In genomic region chr4:154205392-154205791, GRCm38 (mm10) we compare ENCODE assay signal across 13 mouse cellular contexts. TPM values are rescaled to one million over a fixed set of nuclear protein-coding genes. Genes with fewer than 3 reads are reported as not detected.
A peak's percentile ranks its signal among the peaks of the same experiment; 100 is the strongest.
DNase-seq lines count a peak whose midpoint lies in the region; ATAC-seq lines count a peak whose summit lies in the region.
"Had no signal": no experiment of that assay in that cellular context is flagged by ENCODE, and none has a peak within 500 bp of the region (broad histone marks: within the 10 kb centered on the region; RNA-seq: fewer than 3 reads in every experiment).

No protein-coding gene starts in this region.

- no peak overlapping the region for H3K4me3 ChIP-seq in midbrain, embryonic 10.5 days
- no peak overlapping the region for H3K4me3 ChIP-seq in midbrain, embryonic 11.5 days (ENCODE audit: low read depth, low read length)
- H3K4me3 ChIP-seq: limb, embryonic 10.5 days; neural tube, embryonic 15.5 days had no signal

- H3K9me3 ChIP-seq in midbrain, embryonic 10.5 days (replicated peaks): no peaks in the 10 kb centered on the region
- no peaks in the 10 kb centered on the region for H3K9me3 ChIP-seq in midbrain, embryonic 11.5 days (ENCODE audit: control insufficient read depth, low read length)
- H3K9me3 ChIP-seq: limb, embryonic 10.5 days; neural tube, embryonic 15.5 days had no signal

- ATAC-seq in midbrain, embryonic 11.5 days (ENCODE audit: low FRiP score): no peak
- ATAC-seq: forebrain, postnatal 0 days had no signal

- no peaks in the 10 kb centered on the region for H3K36me3 ChIP-seq in midbrain, embryonic 10.5 days
- H3K36me3 ChIP-seq in midbrain, embryonic 11.5 days (ENCODE audit: control insufficient read depth, insufficient read depth, low read length): no peaks in the 10 kb centered on the region
- H3K36me3 ChIP-seq: neural tube, embryonic 15.5 days had no signal

- peaks cover 22% of the 10 kb centered on the region for H3K4me1 ChIP-seq in midbrain, embryonic 10.5 days
- no peaks in the 10 kb centered on the region for H3K4me1 ChIP-seq in midbrain, embryonic 11.5 days (ENCODE audit: control insufficient read depth, insufficient read depth, low read length)

- H3K4me2 ChIP-seq in midbrain, embryonic 11.5 days: no peak overlapping the region
- H3K4me2 ChIP-seq: hindbrain, embryonic 14.5 days; neural tube, embryonic 15.5 days had no signal

- H3K27me3 ChIP-seq in midbrain, embryonic 10.5 days (ENCODE audit: low read depth, poor library complexity, severe bottlenecking): no peaks in the 10 kb centered on the region
- H3K27me3 ChIP-seq in midbrain, embryonic 11.5 days (ENCODE audit: control insufficient read depth, insufficient read depth, low read length): no peaks in the 10 kb centered on the region
- H3K27me3 ChIP-seq: neural tube, embryonic 15.5 days had no signal

- H3K27ac ChIP-seq in midbrain, embryonic 10.5 days (replicated peaks): peak overlapping the region; percentile 17; the same call in 1 of the 2 replicates
- H3K27ac ChIP-seq in midbrain, embryonic 11.5 days (ENCODE audit: low read depth, low read length): no peak overlapping the region
- H3K27ac ChIP-seq: hindbrain, embryonic 14.5 days; neural tube, embryonic 15.5 days had no signal

- no peak overlapping the region for H3K9ac ChIP-seq in midbrain, embryonic 11.5 days (ENCODE audit: low read length)
- H3K9ac ChIP-seq: forebrain, postnatal 0 days; hindbrain, embryonic 14.5 days; neural tube, embryonic 15.5 days had no signal

- no peak for DNase-seq in midbrain, embryonic 10.5 days (ENCODE audit: low spot score)
- DNase-seq in midbrain, embryonic 11.5 days (ENCODE audit: low spot score, missing footprints): no peak
- DNase-seq in heart, adult 8-10 months (ENCODE audit: low spot score): peak; percentile 83
- DNase-seq in kidney, postnatal 10 days: peak; percentile 72
- no peak for DNase-seq in urinary bladder, postnatal 10 days (ENCODE audit: low spot score)
- DNase-seq in layer of hippocampus, adult 11-12 months (ENCODE audit: low spot score): no peak
- DNase-seq in layer of hippocampus, adult 9-10 months (ENCODE audit: low spot score): no peak
- DNase-seq: embryo, embryonic 11 days; forebrain, postnatal 0 days; thymus, adult 2 months had no signal

- 83% methylated on average over 5 of the region's 5 CpGs for WGBS in midbrain, embryonic 10.5 days
- WGBS in midbrain, embryonic 11.5 days: 71% methylated on average over 5 of the region's 5 CpGs

RNA-seq across cellular contexts. Expression of gene Megf6, which starts 34.9 kb away (rescaled TPM):
- 21.6 and 23.4 TPM in 2 replicates for polyA plus RNA-seq in midbrain, embryonic 10.5 days (2016; fragmentation: Nextera tagmentation; extraction: Ambion mirVana)
- 11.5 and 12.4 TPM in 2 replicates for polyA plus RNA-seq in midbrain, embryonic 11.5 days (2014; fragmentation: Nextera tagmentation; extraction: Ambion mirVana)
- 1 to 10 TPM; 6.6 to 9.5 (median 7.1) TPM for total RNA-seq in heart, adult 8-10 months (2022)

RNA-seq across cellular contexts. Expression of gene Tprgl, which starts 44.9 kb away (rescaled TPM):
- 120 and 129 TPM in 2 replicates for polyA plus RNA-seq in midbrain, embryonic 10.5 days (2016; fragmentation: Nextera tagmentation; extraction: Ambion mirVana)
- polyA plus RNA-seq in midbrain, embryonic 11.5 days (2014; fragmentation: Nextera tagmentation; extraction: Ambion mirVana): 140 and 144 TPM in 2 replicates
- total RNA-seq in heart, adult 8-10 months (2022): 100 to 1,000 TPM; 125 to 142 (median 127) TPM

Comparison
In these comparisons a context has a peak if more than half of its experiments do, and no peak if none do; other contexts are left out.
1. DNase-seq: peak in heart, adult 8-10 months (single experiment) and kidney, postnatal 10 days (single experiment); none in midbrain, embryonic 10.5 days (single experiment), midbrain, embryonic 11.5 days (single experiment), urinary bladder, postnatal 10 days (single experiment), layer of hippocampus, adult 11-12 months (single experiment) and layer of hippocampus, adult 9-10 months (single experiment).